Mouse (Mus musculus) C2C12 (cell line): ENCODE results near the gene Fndc11.

Experiments
- CEBPB ChIP-seq: IDR thresholded peaks from one replicate; pipeline ENCODE4 v1.6.1; 2011; ENCODE audit warnings: low read depth, mild to moderate bottlenecking, control low read depth, moderate library complexity
- CTCF ChIP-seq: IDR thresholded peaks from one replicate; pipeline ENCODE4 v1.5.1; 2011; ENCODE audit not compliant: control insufficient read depth, insufficient read depth, insufficient read length
- FOSL1 ChIP-seq: IDR thresholded peaks from one replicate; pipeline ENCODE4 v1.8.0; 2011; ENCODE audit warnings: mild to moderate bottlenecking, low read length; ENCODE audit not compliant: poor library complexity, insufficient read depth, severe bottlenecking
- MAX ChIP-seq: IDR thresholded peaks from one replicate; pipeline ENCODE4 v1.6.1; 2011; ENCODE audit warnings: mild to moderate bottlenecking, control low read depth
- USF1 ChIP-seq: IDR thresholded peaks from one replicate; pipeline ENCODE4 v1.6.1; 2011; ENCODE audit warnings: low read depth, mild to moderate bottlenecking, control low read depth, moderate library complexity

- TF ChIP-seq FOSL1 (no peak), USF1 (no peak), CTCF (no peak), CEBPB (no peak), MAX (no peak)
These were observed 18.3 kb downstream of the Fndc11 start for GRCm38 (mm10) chr2:181238091-181238610.
